Mouse (Mus musculus) megakaryocyte, embryonic 14.5 days (primary cell): ENCODE measurements around the gene Dtx4.

Experiments used
- FLI1 ChIP-seq: IDR thresholded peaks from 2 replicates; pipeline ENCODE4 v1.6.1; 2012; ENCODE audit warnings: low read length, inconsistent platforms, mixed read lengths
- GATA1 ChIP-seq: IDR thresholded peaks from 3 replicates; pipeline ENCODE4 v1.6.1; 2012; ENCODE audit warnings: mixed read lengths, low read length, inconsistent platforms, borderline replicate concordance

GRCm38 (mm10) chr19:12496241-12496640 lies 5.0 kb downstream of the Dtx4 start:
- TF ChIP-seq GATA1 (no peak), FLI1 (no peak)
